Mouse (Mus musculus) olfactory bulb, adult 2 months (tissue): ENCODE results near the gene Btg3.

ENCODE experiments used
- CTCF ChIP-seq: fragments of 200-500 bp; IDR thresholded peaks from 2 replicates; pipeline ENCODE4 v1.5.1; 2012; ENCODE audit warnings: low read depth, mild to moderate bottlenecking, low read length, moderate library complexity; ENCODE audit not compliant: insufficient read depth
- POLR2A ChIP-seq: fragments of 200-500 bp; IDR thresholded peaks from 2 replicates; pipeline ENCODE4 v1.6.1; 2012; ENCODE audit warnings: mild to moderate bottlenecking, low read depth, low read length, moderate library complexity; ENCODE audit not compliant: insufficient read depth

- TF ChIP-seq CTCF (no peak), POLR2A (no peak)
These were observed 71.3 kb downstream of the Btg3 start for GRCm38 (mm10) chr16:78305606-78306100.
